Mouse (Mus musculus) lung, postnatal 0 days (tissue): ENCODE results near the gene Pld5.

Source experiments
- CTCF ChIP-seq: IDR thresholded peaks from 2 replicates; pipeline ENCODE4 v1.5.1; 2016; ENCODE audit warnings: antibody characterized with exemption, mild to moderate bottlenecking
- EP300 ChIP-seq: IDR thresholded peaks from 2 replicates; pipeline ENCODE4 v1.6.1; 2016; ENCODE audit warnings: antibody characterized with exemption, mild to moderate bottlenecking, control low read depth

GRCm38 (mm10) chr1:176315063-176315462 is 40.0 kb upstream of the Pld5 start:
- no peak for TF ChIP-seq EP300
- TF ChIP-seq CTCF: no peak
